Mouse (Mus musculus) kidney, postnatal 25 days (tissue): ENCODE measurements around the gene Lrrc20.

Source experiments
- DNase-seq, 2 experiments: peaks; one replicate each; pipeline ENCODE4 v3.0.0; 2021; ENCODE audit warnings: mixed read lengths in 2 of 2

Lrrc20 gene

DNA sequence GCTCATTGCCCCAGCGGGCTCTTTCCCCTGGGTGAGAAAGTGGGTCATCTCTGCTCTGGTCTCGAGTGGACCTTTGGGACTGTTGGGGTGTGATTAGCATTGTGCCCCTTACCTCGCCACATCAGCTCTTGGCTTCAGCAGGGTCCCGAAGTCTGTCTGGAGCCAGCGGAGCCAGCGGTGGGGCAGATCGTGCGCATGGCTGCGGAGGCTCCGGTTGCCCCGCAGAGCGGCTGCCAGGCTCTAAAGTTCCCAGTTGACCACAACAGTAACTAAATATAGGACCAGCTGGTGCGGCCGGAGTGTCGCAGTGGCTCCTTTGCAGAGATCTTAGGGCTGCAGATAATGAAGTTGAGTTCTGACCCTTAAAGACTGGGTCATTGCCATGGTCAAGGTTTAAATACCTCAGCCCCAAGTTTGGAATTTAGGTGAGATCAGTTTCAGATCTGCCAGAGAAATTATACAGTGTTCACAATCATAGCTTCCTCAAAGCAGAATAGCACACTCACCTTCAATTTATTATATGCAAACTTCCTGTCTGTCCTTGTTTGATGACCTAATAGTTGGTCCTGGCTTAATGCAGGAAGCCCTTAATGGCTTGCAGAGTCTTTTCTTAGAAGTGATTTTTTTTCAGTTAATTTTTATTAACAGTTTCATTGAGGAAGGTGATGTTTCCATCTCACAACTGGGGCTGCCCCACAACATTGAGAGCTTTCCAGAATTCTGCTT, 1.0 kb downstream of the Lrrc20 start:
- no peak for DNase-seq

- no peak for DNase-seq
These were observed 3.9 kb downstream of the Lrrc20 start for GRCm38 (mm10) chr10:61479461-61479860.

DNA sequence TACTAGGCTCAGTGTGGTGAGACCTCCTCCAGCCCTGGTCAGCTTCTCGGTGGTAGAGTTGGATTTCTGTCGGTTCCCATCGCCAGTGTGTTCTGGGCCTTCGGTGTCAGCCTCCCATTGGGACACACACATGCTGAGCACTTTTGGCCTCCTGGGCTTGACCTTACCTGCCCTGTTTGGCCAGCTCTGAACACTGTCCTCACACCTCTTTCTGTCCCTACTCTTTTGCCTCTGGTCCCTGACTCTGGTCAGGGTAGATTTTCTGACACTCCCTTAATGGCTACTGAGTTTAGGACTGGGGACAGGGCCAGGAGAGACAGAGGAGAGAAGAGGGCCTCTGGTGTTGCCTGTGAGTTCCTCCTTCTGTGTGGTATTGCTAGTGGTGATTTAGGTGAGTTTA, 4.3 kb downstream of the Lrrc20 start:
- DNase-seq, result no peak

GRCm38 (mm10) chr10:61480488-61480887, 4.9 kb downstream of the Lrrc20 start:
- DNase-seq, result no peak

GRCm38 (mm10) chr10:61482771-61483170, 7.2 kb downstream of the Lrrc20 start:
- no peak for DNase-seq

- DNase-seq, result no peak
These were observed 9.2 kb downstream of the Lrrc20 start for GRCm38 (mm10) chr10:61484801-61485200.

- no peak for DNase-seq
These were observed 11.1 kb downstream of the Lrrc20 start for GRCm38 (mm10) chr10:61486551-61487339.

GRCm38 (mm10) chr10:61488522-61489110, 13.0 kb downstream of the Lrrc20 start:
- DNase-seq, result no peak

GRCm38 (mm10) chr10:61491573-61491972, 16.0 kb downstream of the Lrrc20 start:
- no peak for DNase-seq

DNA sequence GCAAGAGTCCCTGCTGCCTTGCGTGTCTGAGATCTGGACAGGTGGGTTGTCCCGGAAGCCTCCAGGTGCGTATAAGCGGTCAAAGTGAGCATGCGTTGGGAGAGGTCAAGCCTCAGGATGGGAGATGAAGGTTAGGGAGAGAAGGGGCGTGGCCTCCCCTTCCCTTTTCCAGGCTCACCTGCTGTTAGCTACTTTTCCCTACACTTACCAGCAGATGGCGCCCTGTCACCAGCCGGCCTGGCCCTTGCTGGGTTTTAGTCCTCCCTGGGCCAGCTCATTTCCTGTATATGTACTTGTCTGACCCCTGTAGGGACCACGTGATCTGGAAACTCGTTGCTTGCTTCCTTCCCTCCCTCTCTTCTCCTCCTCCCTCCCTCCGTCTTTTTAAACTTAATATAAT, 16.4 kb downstream of the Lrrc20 start:
- peak; percentile 85 to 86 for DNase-seq

GRCm38 (mm10) chr10:61495461-61495860, 19.9 kb downstream of the Lrrc20 start:
- no peak for DNase-seq

DNA sequence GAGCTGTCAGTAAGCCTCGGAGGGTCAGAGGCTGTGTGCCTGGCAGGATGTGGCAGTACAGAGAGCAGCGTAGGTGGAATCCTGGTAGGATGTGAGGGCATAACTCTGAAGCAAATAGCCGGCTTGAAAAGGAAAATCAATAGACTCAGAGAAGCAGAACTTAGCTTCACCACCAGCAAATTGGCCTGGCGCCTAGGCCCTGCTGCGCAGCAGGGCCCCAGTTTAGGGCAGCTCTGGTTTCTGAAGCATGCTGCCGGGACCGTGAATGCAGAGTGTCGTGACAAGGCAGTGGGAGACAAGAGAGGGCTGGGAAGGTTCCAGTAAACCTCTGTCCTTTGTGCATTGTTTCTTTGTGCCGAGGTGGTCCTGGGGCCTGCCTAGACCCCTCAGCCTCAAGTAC, 20.6 kb downstream of the Lrrc20 start:
- no peak for DNase-seq

GRCm38 (mm10) chr10:61499505-61500466, 24.2 kb downstream of the Lrrc20 start:
- no peak for DNase-seq

DNA sequence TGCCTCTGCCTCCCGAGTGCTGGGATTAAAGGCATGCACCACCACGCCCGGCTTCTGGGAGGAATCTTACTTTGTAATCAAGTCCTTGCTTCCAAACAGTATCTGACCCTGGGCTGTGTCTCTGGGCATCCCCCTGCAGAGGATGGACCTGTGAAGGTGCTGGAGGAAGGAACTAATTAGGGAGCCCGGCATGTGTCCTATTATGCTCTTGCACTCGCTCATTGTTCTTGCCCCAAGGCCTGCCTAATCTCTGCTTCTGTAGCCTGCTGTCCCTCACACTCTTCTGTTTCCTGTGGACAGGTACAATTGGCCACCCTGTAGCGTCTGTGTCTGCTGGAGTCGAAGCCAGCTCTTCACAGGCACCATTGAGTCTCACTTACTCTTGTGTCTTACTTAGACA, 25.2 kb downstream of the Lrrc20 start:
- no peak for DNase-seq

DNA sequence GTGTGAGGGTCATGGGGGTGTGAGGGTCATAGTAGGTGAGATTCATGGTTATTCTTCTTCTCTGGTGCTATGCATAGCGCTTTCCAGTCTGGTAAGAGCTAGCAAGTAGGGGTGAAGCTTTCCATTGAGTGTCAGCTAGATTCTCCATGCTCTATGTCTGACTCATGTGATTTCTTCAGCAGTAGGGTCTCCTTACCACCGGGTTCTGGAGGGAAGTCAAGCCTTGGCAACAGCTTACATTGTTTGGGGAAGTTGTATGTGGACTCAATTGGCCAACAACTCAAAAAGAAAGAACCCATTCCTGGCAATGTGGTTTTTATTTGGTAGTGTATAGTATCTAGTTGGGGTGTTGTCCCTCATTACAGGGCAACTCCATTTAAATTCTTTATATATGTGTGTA, 28.5 kb downstream of the Lrrc20 start:
- DNase-seq, result no peak

- DNase-seq, result no peak
These were observed 31.0 kb downstream of the Lrrc20 start for GRCm38 (mm10) chr10:61506381-61507200.

DNA sequence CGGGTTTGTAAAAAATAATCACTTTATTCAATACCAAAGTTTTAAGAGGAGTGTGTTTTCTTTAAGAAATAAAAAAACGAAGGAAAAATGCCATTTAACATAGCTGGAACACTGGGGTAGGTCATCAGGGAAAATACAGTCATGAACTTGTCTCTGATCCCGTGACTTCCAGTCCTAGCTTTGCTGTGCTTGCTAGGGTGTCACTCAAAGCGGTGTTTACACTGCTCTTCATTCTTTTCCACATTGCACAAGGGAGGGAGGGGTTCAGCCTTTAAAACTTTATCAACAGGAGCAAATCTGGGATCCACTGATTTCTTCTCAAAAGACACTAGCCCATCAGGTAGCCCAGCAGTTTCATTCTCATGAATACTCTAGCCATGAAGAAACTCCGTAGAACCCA, 34.3 kb downstream of the Lrrc20 start:
- no peak for DNase-seq

GRCm38 (mm10) chr10:61510809-61511208, 35.2 kb downstream of the Lrrc20 start:
- DNase-seq, result no peak

GRCm38 (mm10) chr10:61512215-61512889, 36.8 kb downstream of the Lrrc20 start:
- no peak for DNase-seq

DNA sequence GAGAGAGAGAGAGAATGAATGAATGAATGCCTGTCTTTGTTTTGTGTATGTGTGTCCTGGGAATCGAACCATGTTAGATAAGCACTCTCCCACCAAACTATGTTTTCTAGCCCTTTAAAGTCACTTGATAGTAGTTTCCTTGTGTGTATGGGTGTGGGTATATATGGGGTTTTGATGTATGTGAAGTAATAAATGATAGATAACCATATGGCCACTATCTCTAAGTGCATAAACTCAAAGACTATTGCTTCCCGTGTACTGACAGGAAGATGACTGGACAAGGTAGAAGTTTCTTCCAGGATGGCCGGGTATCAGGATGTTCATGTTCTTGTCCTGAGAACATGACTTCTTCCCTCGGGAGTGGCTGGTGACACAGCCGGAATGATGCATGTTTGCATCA, 41.3 kb downstream of the Lrrc20 start:
- DNase-seq, result no peak
